Comparison of ENCODE assay signal across 18 mouse cellular contexts in the genomic region with DNA sequence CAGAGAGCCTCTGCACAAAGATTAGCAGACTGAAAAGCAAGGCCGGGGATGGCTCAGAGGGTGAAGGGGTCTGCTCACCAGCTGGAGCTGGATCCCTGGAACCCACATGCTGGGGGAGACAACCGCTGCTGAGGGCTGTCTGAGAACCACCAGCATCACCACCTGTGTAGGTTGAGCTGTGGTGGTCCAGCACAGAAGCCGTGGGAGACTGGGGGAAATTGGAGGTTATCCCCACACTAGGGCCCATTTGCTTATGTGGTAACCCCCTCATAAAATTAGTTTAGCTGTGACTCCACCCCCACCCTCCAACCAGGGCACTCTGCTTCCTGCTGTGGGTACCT. TPM values are rescaled to one million over a fixed set of nuclear protein-coding genes. Genes with fewer than 3 reads are reported as not detected.
DNase-seq lines count a peak whose midpoint lies in the region; ATAC-seq and TF ChIP-seq lines count a peak whose summit lies in the region.
"Had no signal": no experiment of that assay in that cellular context is flagged by ENCODE, and none has a peak within 500 bp of the region (broad histone marks: within the 10 kb centered on the region; RNA-seq: fewer than 3 reads in every experiment).

No protein-coding gene starts in this region.

- DNase-seq in liver, postnatal 0 days: no peak
- DNase-seq in liver: no peak
- DNase-seq in thymus, postnatal 14 days: peak; percentile 47
- DNase-seq in limb, embryonic 10.5 days (ENCODE audit: low spot score): no peak
- no peak for DNase-seq in heart, postnatal 10 days
- DNase-seq: cerebellum, postnatal 36 days; kidney, adult 18-20 months; lung, postnatal 36 days had no signal

- H3K4me2 ChIP-seq in liver, postnatal 0 days (ENCODE audit: low read depth, low read length): peak overlapping the region; percentile 44
- no peak overlapping the region for H3K4me2 ChIP-seq in intestine, embryonic 15.5 days (replicated peaks)
- H3K4me2 ChIP-seq: embryonic facial prominence, embryonic 12.5 days; heart, embryonic 15.5 days; hindbrain, embryonic 14.5 days; neural tube, embryonic 12.5 days had no signal

- H3K4me3 ChIP-seq in liver, postnatal 0 days (ENCODE audit: low read depth, low read length): no peak overlapping the region
- peak overlapping the region; percentile 8 for H3K4me3 ChIP-seq in bone marrow, adult 2 months (replicated peaks; ENCODE audit: control insufficient read depth, low read depth, low read length)
- H3K4me3 ChIP-seq in megakaryocyte, embryonic 14.5 days (replicated peaks): peak overlapping the region; percentile 64
- H3K4me3 ChIP-seq in intestine, embryonic 15.5 days (replicated peaks): no peak overlapping the region
- no peak overlapping the region for H3K4me3 ChIP-seq in limb, embryonic 10.5 days
- H3K4me3 ChIP-seq: embryonic facial prominence, embryonic 12.5 days; forebrain, embryonic 10.5 days; heart, embryonic 15.5 days; neural tube, embryonic 12.5 days had no signal

- peak overlapping the region; percentile 67; the same call in 1 of the 2 replicates for H3K27ac ChIP-seq in liver, postnatal 0 days (ENCODE audit: low read depth)
- peak overlapping the region; percentile 18 for H3K27ac ChIP-seq in bone marrow, adult 2 months (ENCODE audit: control insufficient read depth, insufficient read depth, low read depth, low read length, poor library complexity)
- no peak overlapping the region for H3K27ac ChIP-seq in intestine, embryonic 15.5 days
- H3K27ac ChIP-seq in limb, embryonic 10.5 days: no peak overlapping the region
- H3K27ac ChIP-seq: embryonic facial prominence, embryonic 12.5 days; forebrain, embryonic 10.5 days; heart, embryonic 15.5 days; hindbrain, embryonic 14.5 days; neural tube, embryonic 12.5 days; stomach, postnatal 0 days had no signal

- no peaks in the 10 kb centered on the region for H3K9me3 ChIP-seq in liver, postnatal 0 days (ENCODE audit: low read length)
- H3K9me3 ChIP-seq in megakaryocyte, embryonic 14.5 days: no peaks in the 10 kb centered on the region
- H3K9me3 ChIP-seq in intestine, embryonic 15.5 days: no peaks in the 10 kb centered on the region
- H3K9me3 ChIP-seq in limb, embryonic 10.5 days (replicated peaks): no peaks in the 10 kb centered on the region
- H3K9me3 ChIP-seq: embryonic facial prominence, embryonic 12.5 days; forebrain, embryonic 10.5 days; G1E; heart, embryonic 15.5 days; neural tube, embryonic 12.5 days had no signal

- no peak for TF ChIP-seq CTCF in liver, postnatal 0 days (IDR thresholded peaks at IDR 0.05; ENCODE audit: low read depth)
- no peak for TF ChIP-seq CTCF in bone marrow, adult 2 months (IDR thresholded peaks at IDR 0.05; ENCODE audit: control insufficient read depth, insufficient read depth, low read length)

- H3K27me3 ChIP-seq in liver, postnatal 0 days (ENCODE audit: insufficient read depth, low read length): no peaks in the 10 kb centered on the region
- no peaks in the 10 kb centered on the region for H3K27me3 ChIP-seq in megakaryocyte, embryonic 14.5 days (replicated peaks)
- H3K27me3 ChIP-seq in intestine, embryonic 15.5 days (replicated peaks): no peaks in the 10 kb centered on the region
- no peaks in the 10 kb centered on the region for H3K27me3 ChIP-seq in limb, embryonic 10.5 days (ENCODE audit: low read depth, poor library complexity, severe bottlenecking)
- H3K27me3 ChIP-seq: embryonic facial prominence, embryonic 12.5 days; heart, embryonic 15.5 days; neural tube, embryonic 12.5 days had no signal

- no peak for TF ChIP-seq POLR2A in bone marrow, adult 2 months (IDR thresholded peaks at IDR 0.05; ENCODE audit: borderline replicate concordance, control insufficient read depth, low read depth, low read length)

- WGBS in liver, postnatal 0 days (ENCODE audit: insufficient replicate concordance): 30% methylated on average over 3 of the region's 3 CpGs
- 3% methylated on average over 3 of the region's 3 CpGs for WGBS in bone marrow, adult 2 months
- WGBS in intestine, embryonic 15.5 days: 88% methylated on average over 3 of the region's 3 CpGs
- WGBS in limb, embryonic 10.5 days: 89% methylated on average over 3 of the region's 3 CpGs

- ATAC-seq in liver, postnatal 0 days: no peak
- no peak for ATAC-seq in intestine, embryonic 15.5 days

- H3K9ac ChIP-seq in liver, postnatal 0 days (replicated peaks): no peak overlapping the region
- H3K9ac ChIP-seq in intestine, embryonic 15.5 days: no peak overlapping the region
- H3K9ac ChIP-seq: embryonic facial prominence, embryonic 12.5 days; heart, embryonic 15.5 days; hindbrain, embryonic 14.5 days; neural tube, embryonic 12.5 days had no signal

- intact Hi-C loops in heart, postnatal 10 days (cut with DNase I): no loop called here

- H3K4me1 ChIP-seq in liver, postnatal 0 days (ENCODE audit: insufficient read depth): peaks cover 29% of the 10 kb centered on the region
- peaks cover 3% of the 10 kb centered on the region for H3K4me1 ChIP-seq in bone marrow, adult 2 months (ENCODE audit: control insufficient read depth, insufficient read depth, low read length)
- peaks cover 47% of the 10 kb centered on the region for H3K4me1 ChIP-seq in megakaryocyte, embryonic 14.5 days
- H3K4me1 ChIP-seq in intestine, embryonic 15.5 days (replicated peaks): peaks cover 5% of the 10 kb centered on the region; the same call in 1 of the 2 replicates
- peaks cover 25% of the 10 kb centered on the region for H3K4me1 ChIP-seq in limb, embryonic 10.5 days

- no peak for TF ChIP-seq EP300 in liver, postnatal 0 days (IDR thresholded peaks at IDR 0.05; ENCODE audit: low read depth)

- no peaks in the 10 kb centered on the region for H3K36me3 ChIP-seq in liver, postnatal 0 days (replicated peaks; ENCODE audit: insufficient read depth, low read length)
- no peaks in the 10 kb centered on the region for H3K36me3 ChIP-seq in megakaryocyte, embryonic 14.5 days (replicated peaks; ENCODE audit: low read length)
- H3K36me3 ChIP-seq in intestine, embryonic 15.5 days: no peaks in the 10 kb centered on the region
- no peaks in the 10 kb centered on the region for H3K36me3 ChIP-seq in limb, embryonic 10.5 days
- H3K36me3 ChIP-seq: embryonic facial prominence, embryonic 12.5 days; forebrain, embryonic 10.5 days; G1E; heart, embryonic 15.5 days; neural tube, embryonic 12.5 days had no signal

RNA-seq across cellular contexts. Expression of a gene that starts 15.1 kb away (rescaled TPM):
- polyA plus RNA-seq in liver, postnatal 0 days (2015; fragmentation: Nextera tagmentation; extraction: Ambion mirVana): 19.0 and 29.6 TPM in 2 replicates
- 22.5 and 51.3 TPM in 2 replicates for polyA plus RNA-seq in bone marrow, adult 2 months (2011; ENCODE audit: insufficient read depth, insufficient read length, low replicate concordance, missing spikeins)
- 4.2 and 5.6 TPM in 2 replicates for polyA plus RNA-seq in megakaryocyte, embryonic 14.5 days (2012; ENCODE audit: insufficient read depth, low replicate concordance)
- 83.8 and 95.3 TPM in 2 replicates for polyA plus RNA-seq in intestine, embryonic 15.5 days (2015; fragmentation: Nextera tagmentation; extraction: Ambion mirVana)
- 173 and 198 TPM in 2 replicates for polyA plus RNA-seq in limb, embryonic 10.5 days (2016; fragmentation: Nextera tagmentation; extraction: Ambion mirVana)
- 100 to 1,000 TPM; 312 to 340 TPM for total RNA-seq in heart, postnatal 10 days (2021)

Comparison
In these comparisons a context has a peak if more than half of its experiments do, and no peak if none do; other contexts are left out.
1. H3K27ac ChIP-seq: peak in liver, postnatal 0 days (single experiment) and bone marrow, adult 2 months (single experiment); none in intestine, embryonic 15.5 days (single experiment) and limb, embryonic 10.5 days (single experiment).
2. H3K4me3 ChIP-seq: peak in bone marrow, adult 2 months (single experiment) and megakaryocyte, embryonic 14.5 days (single experiment); none in liver, postnatal 0 days (single experiment), intestine, embryonic 15.5 days (single experiment) and limb, embryonic 10.5 days (single experiment).